Mouse (Mus musculus): Measurements from ENCODE around the gene Cnnm2. TPM values are rescaled to one million over a fixed set of nuclear protein-coding genes. Genes with fewer than 3 reads are reported as not detected.

Gene Cnnm2
- total and polyA plus RNA-seq, 3 experiments, result 4.0 to 10.7 TPM; not detected in 1

GRCm38 (mm10) chr19:46864731-46865331 is 103.4 kb downstream of the Cnnm2 start (continued):
- TF ChIP-seq CTCF (IDR thresholded peaks at IDR 0.05 in 2 of 3, conservative IDR thresholded peaks at IDR 0.05 in 1 of 3; ENCODE audit: control insufficient read depth in 1 of 3, insufficient read depth in 1 of 3, low read depth in 2 of 3, low read length in 3 of 3, poor library complexity in 1 of 3, severe bottlenecking in 1 of 3) (no peak), ZC3H11A (IDR thresholded peaks at IDR 0.05; ENCODE audit: low read depth, low read length) (no peak), BHLHE40 (IDR thresholded peaks at IDR 0.05; ENCODE audit: borderline replicate concordance, low read depth, low read length) (0 out of 2 replicates have a peak, but pooled peaks have one; percentile 15), GATA1 (IDR thresholded peaks at IDR 0.05; ENCODE audit: low read depth, low read length) (peak; percentile 89), MYB (IDR thresholded peaks at IDR 0.05; ENCODE audit: low read depth, low read length) (no peak), MAFK (IDR thresholded peaks at IDR 0.05; ENCODE audit: borderline replicate concordance, low read depth, low read length) (no peak), ZMIZ1 (IDR thresholded peaks at IDR 0.05; ENCODE audit: low read depth, low read length) (no peak), ZNF384 (IDR thresholded peaks at IDR 0.05; ENCODE audit: low read depth, low read length) (peak; percentile 89), SMC3 (IDR thresholded peaks at IDR 0.05; ENCODE audit: low read depth, low read length) (no peak)

DNA sequence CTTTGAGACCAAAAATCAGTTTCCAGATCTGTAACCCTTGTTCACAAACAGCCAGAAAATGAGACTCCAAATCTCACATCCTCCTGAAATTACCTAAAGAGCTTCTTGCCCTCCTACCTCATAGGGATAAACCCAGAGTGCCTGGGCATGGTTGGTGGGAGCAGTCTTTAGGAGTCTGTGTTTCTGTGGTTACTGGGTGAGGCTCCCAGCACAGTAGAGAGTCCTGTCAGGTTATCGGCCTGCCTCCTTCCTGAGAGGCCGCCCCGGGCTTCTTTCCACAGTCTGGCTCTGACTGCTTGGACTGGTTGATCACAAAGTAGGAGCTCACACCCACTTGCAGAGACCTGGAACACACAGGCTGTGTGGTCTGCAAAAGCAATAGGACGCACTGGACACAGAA is 104.0 kb downstream of the Cnnm2 start:
- no peaks in the 10 kb centered on the region for H3K9me3 ChIP-seq (replicated peaks; ENCODE audit: insufficient read depth, low read length)
- peak overlapping the region; percentile 7 to 15; a peak in 2 of 4 replicates for H3K4me3 ChIP-seq (ENCODE audit: control insufficient read depth in 1 of 2, insufficient read depth in 1 of 2, low read depth in 2 of 2, low read length in 2 of 2)
- H3K79me2 ChIP-seq (ENCODE audit: control insufficient read depth, insufficient read depth, low read length, poor library complexity), result no peaks in the 10 kb centered on the region
- peak overlapping the region; percentile 4; the same call in 1 of the 2 replicates for H3K9ac ChIP-seq (ENCODE audit: control insufficient read depth, low read depth, low read length, poor library complexity, severe bottlenecking)
- no peaks in the 10 kb centered on the region for H3K27me3 ChIP-seq (ENCODE audit: control insufficient read depth in 1 of 2, insufficient read depth in 2 of 2, low read length in 2 of 2)
- peaks cover 20 to 37% of the 10 kb centered on the region in 2 experiments for H3K4me1 ChIP-seq (ENCODE audit: control insufficient read depth in 1 of 2, insufficient read depth in 2 of 2, low read length in 2 of 2)
- TF ChIP-seq MAX (IDR thresholded peaks at IDR 0.05; ENCODE audit: low read length) (no peak), NELFE (IDR thresholded peaks at IDR 0.05; ENCODE audit: low read depth, low read length) (peak; percentile 13; the same call in 1 of the 2 replicates)
- peak; percentile 64 for DNase-seq (ENCODE audit: low read depth, low spot score)
- peaks cover 0 to 36% of the 10 kb centered on the region in 2 experiments; a peak in 2 of 4 replicates for H3K36me3 ChIP-seq (ENCODE audit: control insufficient read depth in 1 of 2, insufficient read depth in 2 of 2, low read length in 2 of 2)
- H3K27ac ChIP-seq (ENCODE audit: control insufficient read depth, low read depth, low read length), result peak overlapping the region; percentile 64

- peaks cover 11 to 18% of the 10 kb centered on the region in 2 experiments for H3K4me1 ChIP-seq (ENCODE audit: control insufficient read depth in 1 of 2, insufficient read depth in 2 of 2, low read length in 2 of 2)
- H3K27ac ChIP-seq (ENCODE audit: control insufficient read depth, low read depth, low read length), result no peak overlapping the region
- no peak overlapping the region for H3K4me3 ChIP-seq (ENCODE audit: control insufficient read depth in 1 of 2, insufficient read depth in 1 of 2, low read depth in 2 of 2, low read length in 2 of 2)
- H3K27me3 ChIP-seq (ENCODE audit: control insufficient read depth in 1 of 2, insufficient read depth in 2 of 2, low read length in 2 of 2), result no peaks in the 10 kb centered on the region
- no peak overlapping the region for H3K9ac ChIP-seq (ENCODE audit: control insufficient read depth, low read depth, low read length, poor library complexity, severe bottlenecking)
- DNase-seq (ENCODE audit: low read depth, low spot score), result no peak
- H3K9me3 ChIP-seq (replicated peaks; ENCODE audit: insufficient read depth, low read length), result no peaks in the 10 kb centered on the region
- no peaks in the 10 kb centered on the region for H3K79me2 ChIP-seq (ENCODE audit: control insufficient read depth, insufficient read depth, low read length, poor library complexity)
- TF ChIP-seq ZMIZ1 (IDR thresholded peaks at IDR 0.05; ENCODE audit: low read depth, low read length) (no peak), NELFE (IDR thresholded peaks at IDR 0.05; ENCODE audit: low read depth, low read length) (no peak), TAL1 (IDR thresholded peaks at IDR 0.05; ENCODE audit: low read length) (no peak), HCFC1 (IDR thresholded peaks at IDR 0.05; ENCODE audit: low read depth, low read length) (no peak), CHD2 (IDR thresholded peaks at IDR 0.05; ENCODE audit: low read length) (no peak), MYB (IDR thresholded peaks at IDR 0.05; ENCODE audit: low read depth, low read length) (no peak), MXI1 (IDR thresholded peaks at IDR 0.05; ENCODE audit: low read depth, low read length) (no peak), USF2 (IDR thresholded peaks at IDR 0.05; ENCODE audit: borderline replicate concordance in 1 of 2, insufficient read depth in 1 of 2, low read depth in 1 of 2, low read length in 2 of 2) (no peak), UBTF (IDR thresholded peaks at IDR 0.05; ENCODE audit: borderline replicate concordance, insufficient read depth, low read depth, low read length) (no peak), POLR2AphosphoS5 (IDR thresholded peaks at IDR 0.05; ENCODE audit: borderline replicate concordance, low read depth, low read length) (no peak), BHLHE40 (IDR thresholded peaks at IDR 0.05; ENCODE audit: borderline replicate concordance, low read depth, low read length) (no peak), MAZ (IDR thresholded peaks at IDR 0.05; ENCODE audit: low read depth, low read length) (no peak), CHD1 (IDR thresholded peaks at IDR 0.05; ENCODE audit: low read depth, low read length) (no peak), E2F4 (IDR thresholded peaks at IDR 0.05; ENCODE audit: borderline replicate concordance, low read depth, low read length) (no peak), MAX (IDR thresholded peaks at IDR 0.05; ENCODE audit: low read length) (no peak), TCF12 (IDR thresholded peaks at IDR 0.05; ENCODE audit: low read depth, low read length) (no peak), NRF1 (IDR thresholded peaks at IDR 0.05; ENCODE audit: insufficient read depth, low read depth, low read length, poor library complexity, severe bottlenecking) (no peak), MAFK (IDR thresholded peaks at IDR 0.05; ENCODE audit: borderline replicate concordance, low read depth, low read length) (no peak), KAT2A (conservative IDR thresholded peaks at IDR 0.05; ENCODE audit: low read depth, low read length) (no peak)
- H3K36me3 ChIP-seq (ENCODE audit: control insufficient read depth in 1 of 2, insufficient read depth in 2 of 2, low read length in 2 of 2), result peaks cover 0 to 17% of the 10 kb centered on the region in 2 experiments; a peak in 2 of 4 replicates
Measured at GRCm38 (mm10) chr19:46869049-46869448, 107.7 kb downstream of the Cnnm2 start.
